Mouse (Mus musculus) limb, embryonic 14.5 days (tissue): ENCODE data around the gene Cyp27a1. TPM values are rescaled to one million over a fixed set of nuclear protein-coding genes. Genes with fewer than 3 reads are reported as not detected.

ENCODE experiments used
- ATAC-seq: fragments of 200-750 bp; cut with Nextera tagmentation; 2 replicates; pipeline ENCODE4 v1.8.0; 2017; ENCODE audit warnings: low read depth, moderate number of reproducible peaks, moderate TSS enrichment; ENCODE audit not compliant: low FRiP score
- DNase-seq: peaks from one replicate; pipeline ENCODE4 v3.0.0-alpha.2; 2015; ENCODE audit warnings: low spot score
- H3K27ac ChIP-seq: fragments of 300-500 bp; sonication (generic); replicated peaks from 2 replicates; pipeline ENCODE4 v1.5.1; 2014; ENCODE audit warnings: low read depth, mild to moderate bottlenecking, low read length, moderate library complexity, mixed read lengths
- H3K27me3 ChIP-seq: fragments of 300-500 bp; sonication (generic); 2 replicates; pipeline ENCODE4 v1.6.1; 2014; ENCODE audit warnings: low read length, mixed read lengths; ENCODE audit not compliant: control insufficient read depth, insufficient read depth
- H3K36me3 ChIP-seq: fragments of 300-500 bp; sonication (generic); 2 replicates; pipeline ENCODE4 v1.6.1; 2014; ENCODE audit warnings: mild to moderate bottlenecking, low read length, moderate library complexity, mixed read lengths; ENCODE audit not compliant: control insufficient read depth, insufficient read depth
- H3K4me1 ChIP-seq: fragments of 300-500 bp; sonication (generic); 2 replicates; pipeline ENCODE4 v1.6.1; 2014; ENCODE audit warnings: antibody characterized with exemption, low read length, mixed read lengths; ENCODE audit not compliant: control insufficient read depth, insufficient read depth
- H3K4me2 ChIP-seq: fragments of 300-500 bp; sonication (generic); replicated peaks from 2 replicates; pipeline ENCODE4 v1.6.1; 2014; ENCODE audit warnings: low read depth, mild to moderate bottlenecking, low read length, moderate library complexity; ENCODE audit not compliant: severe bottlenecking
- H3K4me3 ChIP-seq: fragments of 300-500 bp; sonication (generic); replicated peaks from 2 replicates; pipeline ENCODE4 v1.5.1; 2014; ENCODE audit warnings: low read length
- H3K9ac ChIP-seq: fragments of 300-500 bp; sonication (generic); 2 replicates; pipeline ENCODE4 v1.6.1; 2014; ENCODE audit warnings: mild to moderate bottlenecking, low read depth, low read length, moderate library complexity; ENCODE audit not compliant: severe bottlenecking
- H3K9me3 ChIP-seq: fragments of 300-500 bp; sonication (generic); 2 replicates; pipeline ENCODE4 v1.6.1; 2016; ENCODE audit warnings: low read length; ENCODE audit not compliant: control insufficient read depth
- POLR2A ChIP-seq: fragments of 200-500 bp; IDR thresholded peaks from 2 replicates; pipeline ENCODE4 v1.8.0; 2012; ENCODE audit warnings: inconsistent platforms, mild to moderate bottlenecking, moderate library complexity, borderline replicate concordance; ENCODE audit not compliant: insufficient read depth, insufficient read length; ENCODE audit errors: extremely low read depth
- WGBS: fragments of 180-500 bp; shearing (Covaris S2); extraction: QIAGEN DNeasy Blood & Tissue Kit; methylation state at CpG from one replicate; pipeline ENCODE4 v1.1.7; 2014; 5-methylcytosine and 5-hydroxymethylcytosine counted together
- polyA plus RNA-seq, 2 experiments: library from polyadenylated mRNA; depleted of rRNA in 1 of 2; stranded (reverse) in 1 of 2; unstranded in 1 of 2; fragments of >200 nt; fragmentation: Nextera tagmentation in 1 of 2; extraction: Ambion mirVana in 1 of 2; gene quantifications; 2 replicates each; pipeline versions ENCODE4 v1.2.1 to v1.2.3; 2012 to 2014

The Cyp27a1 gene
- polyA plus RNA-seq, 2 experiments, result 11.6 to 16.1 TPM

GRCm38 (mm10) chr1:74753266-74753974 lies 40.0 kb downstream of the Cyp27a1 start:
- peaks cover 5% of the 10 kb centered on the region for H3K4me1 ChIP-seq
- WGBS, result 76% methylated on average over 8 of the region's 8 CpGs
- H3K27ac ChIP-seq, result no peak overlapping the region
- H3K27me3 ChIP-seq, result peaks cover 6% of the 10 kb centered on the region; the same call in 1 of the 2 replicates
- H3K9me3 ChIP-seq, result no peaks in the 10 kb centered on the region
- H3K9ac ChIP-seq, result no peak overlapping the region
- no peaks in the 10 kb centered on the region for H3K36me3 ChIP-seq
- no peak overlapping the region for H3K4me2 ChIP-seq
- no peak overlapping the region for H3K4me3 ChIP-seq
- no peak for TF ChIP-seq POLR2A
- DNase-seq, result no peak
- no peak for ATAC-seq

- Histone ChIP-seq H3K9ac (no peak overlapping the region), H3K4me2 (no peak overlapping the region), H3K4me3 (no peak overlapping the region), H3K9me3 (no peaks in the 10 kb centered on the region), H3K4me1 (no peaks in the 10 kb centered on the region), H3K27ac (no peak overlapping the region), H3K36me3 (no peaks in the 10 kb centered on the region), H3K27me3 (no peaks in the 10 kb centered on the region)
- no peak for DNase-seq
- 45% methylated on average over 5 of the region's 5 CpGs for WGBS
- TF ChIP-seq POLR2A, result no peak
- no peak for ATAC-seq
Observed at GRCm38 (mm10) chr1:74754175-74754785, 40.9 kb downstream of the Cyp27a1 start.

- no peak overlapping the region for H3K4me2 ChIP-seq
- H3K9me3 ChIP-seq, result no peaks in the 10 kb centered on the region
- DNase-seq (peak; percentile 61), ATAC-seq (peak; percentile 53; the same call in 1 of the 2 replicates)
- H3K9ac ChIP-seq, result no peak overlapping the region
- H3K36me3 ChIP-seq, result no peaks in the 10 kb centered on the region
- no peaks in the 10 kb centered on the region for H3K4me1 ChIP-seq
- H3K4me3 ChIP-seq, result no peak overlapping the region
- no peak for TF ChIP-seq POLR2A
- no peaks in the 10 kb centered on the region for H3K27me3 ChIP-seq
- whole genome bisulfite sequencing, result 27% methylated on average over 4 of the region's 4 CpGs
- H3K27ac ChIP-seq, result no peak overlapping the region
Observed at GRCm38 (mm10) chr1:74759773-74760172, 46.4 kb downstream of the Cyp27a1 start.

GRCm38 (mm10) chr1:74763081-74763480 lies 49.7 kb downstream of the Cyp27a1 start:
- H3K4me1 ChIP-seq, result no peaks in the 10 kb centered on the region
- DNase-seq, result peak; percentile 67
- ATAC-seq, result no peak
- no peak overlapping the region for H3K9ac ChIP-seq
- 2% methylated on average over 6 of the region's 6 CpGs for WGBS
- H3K4me3 ChIP-seq, result no peak overlapping the region
- H3K4me2 ChIP-seq, result no peak overlapping the region
- no peaks in the 10 kb centered on the region for H3K9me3 ChIP-seq
- no peak for TF ChIP-seq POLR2A
- 0 out of 2 replicates have a peak, but pooled peaks cover 3% of the 10 kb centered on the region for H3K27me3 ChIP-seq
- H3K36me3 ChIP-seq, result no peaks in the 10 kb centered on the region
- no peak overlapping the region for H3K27ac ChIP-seq

GRCm38 (mm10) chr1:74770727-74771466 lies 57.5 kb downstream of the Cyp27a1 start:
- under 1% methylated on average over 34 of the region's 35 CpGs for WGBS
- DNase-seq, result no peak
- TF ChIP-seq POLR2A, result no peak
- Histone ChIP-seq H3K9ac (peak overlapping the region; percentile 50; the same call in 1 of the 2 replicates), H3K4me1 (peaks cover 18% of the 10 kb centered on the region), H3K4me2 (peak overlapping the region; percentile 92), H3K27me3 (peaks cover 66% of the 10 kb centered on the region), H3K36me3 (no peaks in the 10 kb centered on the region), H3K4me3 (peak overlapping the region; percentile 50), H3K27ac (no peak overlapping the region), H3K9me3 (no peaks in the 10 kb centered on the region)
- ATAC-seq, result no peak
